Comparison of ENCODE assay signal across 15 mouse cellular contexts in genomic region chr2:178319766-178320165, GRCm38 (mm10).
A peak's percentile ranks its signal among the peaks of the same experiment; 100 is the strongest.
DNase-seq lines count a peak whose midpoint lies in the region; TF ChIP-seq lines count a peak whose summit lies in the region.
"Had no signal": no experiment of that assay in that cellular context is flagged by ENCODE, and none has a peak within 500 bp of the region (broad histone marks: within the 10 kb centered on the region; RNA-seq: fewer than 3 reads in every experiment).

No protein-coding gene starts in this region.

- peak; percentile 74 for DNase-seq in heart, adult 11 months
- DNase-seq in heart, adult 2 months: no peak
- peak; percentile 12 to 55 for DNase-seq in urinary bladder, postnatal 4 days (ENCODE audit: low spot score in 2 of 2)
- no peak for DNase-seq in urinary bladder, postnatal 10 days (ENCODE audit: low spot score)
- no peak for DNase-seq in spleen, postnatal 14 days (ENCODE audit: low spot score in 2 of 2)
- DNase-seq: adrenal gland, adult 2 months; adrenal gland, postnatal 10 days; adrenal gland, postnatal 25 days; cerebellum, adult 11 months; cerebellum, adult 8-10 months; embryo, embryonic 11 days had no signal

- H3K9ac ChIP-seq in heart, adult 2 months (ENCODE audit: low read depth, low read length): no peak overlapping the region
- H3K9ac ChIP-seq: embryonic facial prominence, embryonic 13.5 days; embryonic facial prominence, embryonic 15.5 days; forebrain, embryonic 12.5 days had no signal

- no peak for TF ChIP-seq POLR2A in heart, adult 2 months (IDR thresholded peaks at IDR 0.05; ENCODE audit: insufficient read depth, low read depth, low read length)

- intact Hi-C loops in heart, adult 2 months (cut with DNase I): no loop called here

- no peaks in the 10 kb centered on the region for H3K36me3 ChIP-seq in heart, adult 2 months (ENCODE audit: control insufficient read depth, insufficient read depth, low read length)
- H3K36me3 ChIP-seq: embryonic facial prominence, embryonic 13.5 days; embryonic facial prominence, embryonic 15.5 days; forebrain, embryonic 12.5 days had no signal

- WGBS in heart, adult 2 months: 73% methylated on average over 7 of the region's 7 CpGs

- TF ChIP-seq EP300 in heart, adult 2 months (IDR thresholded peaks at IDR 0.05; ENCODE audit: insufficient read depth, low read depth, low read length): no peak

- H3K27me3 ChIP-seq in heart, adult 2 months (ENCODE audit: control insufficient read depth, insufficient read depth, low read length): no peaks in the 10 kb centered on the region
- H3K27me3 ChIP-seq: embryonic facial prominence, embryonic 13.5 days; forebrain, embryonic 12.5 days had no signal

- no peaks in the 10 kb centered on the region for H3K79me2 ChIP-seq in heart, adult 2 months (replicated peaks; ENCODE audit: control insufficient read depth, insufficient read depth, low read length)

- no peak for TF ChIP-seq CTCF in heart, adult 2 months (IDR thresholded peaks at IDR 0.05)

- no peak overlapping the region for H3K27ac ChIP-seq in heart, adult 2 months
- H3K27ac ChIP-seq: embryonic facial prominence, embryonic 13.5 days; embryonic facial prominence, embryonic 15.5 days; forebrain, embryonic 12.5 days had no signal

- H3K4me1 ChIP-seq in heart, adult 2 months (ENCODE audit: control insufficient read depth, insufficient read depth, low read length): no peaks in the 10 kb centered on the region
- H3K4me1 ChIP-seq: embryonic facial prominence, embryonic 13.5 days; embryonic facial prominence, embryonic 15.5 days; forebrain, embryonic 12.5 days had no signal

- no peak overlapping the region for H3K4me3 ChIP-seq in heart, adult 2 months
- H3K4me3 ChIP-seq: embryonic facial prominence, embryonic 13.5 days; embryonic facial prominence, embryonic 15.5 days; erythroblast, embryonic 14.5 days; forebrain, embryonic 12.5 days had no signal

Comparison
In these comparisons a context has a peak if more than half of its experiments do, and no peak if none do; other contexts are left out.
1. DNase-seq: peak in heart, adult 11 months (single experiment) and urinary bladder, postnatal 4 days (2 of 2); none in heart, adult 2 months (0 of 2), urinary bladder, postnatal 10 days (single experiment) and spleen, postnatal 14 days (0 of 2).